Mouse (Mus musculus): ENCODE measurements around the gene Coq10a. TPM values are rescaled to one million over a fixed set of nuclear protein-coding genes. Genes with fewer than 3 reads are reported as not detected.
A peak's percentile ranks its signal among the peaks of the same experiment; 100 is the strongest.

The Coq10a gene
- polyA plus RNA-seq, 1 experiment: 18.7 TPM

GRCm38 (mm10) chr10:128411211-128412054 is 42.6 kb upstream of the Coq10a start, which contains the start of the genes Nabp2 and Rnf41:
Gene Nabp2 (minus strand): TSS chr10:128411492.
Gene Rnf41 (plus strand): TSS chr10:128411657.
- Histone ChIP-seq H3K4me3 (ENCODE audit: low read depth, low read length) (peak within 1 kb of the TSS; percentile 73), H3K4me1 (ENCODE audit: control insufficient read depth, insufficient read depth, low read length) (peaks cover 1% of the 10 kb centered on the region), H3K36me3 (ENCODE audit: control insufficient read depth, insufficient read depth, low read length, poor library complexity, severe bottlenecking) (peaks cover 11% of the 10 kb centered on the region), H3K27me3 (ENCODE audit: control insufficient read depth, insufficient read depth, low read length, poor library complexity, severe bottlenecking) (no peaks in the 10 kb centered on the region), H3K9ac (ENCODE audit: low read depth, poor library complexity, severe bottlenecking) (peak within 1 kb of the TSS; percentile 77), H3K9me3 (replicated peaks; ENCODE audit: control insufficient read depth, insufficient read depth, low read length, poor library complexity, severe bottlenecking) (no peaks in the 10 kb centered on the region), H3K27ac (ENCODE audit: insufficient read depth, low read length) (peak within 1 kb of the TSS; percentile 57)
- peak; percentile 68 for TF ChIP-seq POLR2A (IDR thresholded peaks at IDR 0.05; ENCODE audit: insufficient read depth, low read length)
- no peak for TF ChIP-seq EP300 (IDR thresholded peaks at IDR 0.05; ENCODE audit: insufficient read depth, low read depth, low read length)
- TF ChIP-seq CTCF (IDR thresholded peaks at IDR 0.05; ENCODE audit: low read depth, low read length): no peak

GRCm38 (mm10) chr10:128410560-128410845 is 41.7 kb upstream of the Coq10a start:
- Histone ChIP-seq H3K36me3 (ENCODE audit: control insufficient read depth, insufficient read depth, low read length, poor library complexity, severe bottlenecking) (peaks cover 7% of the 10 kb centered on the region; the same call in 1 of the 2 replicates), H3K4me1 (ENCODE audit: control insufficient read depth, insufficient read depth, low read length) (peaks cover 1% of the 10 kb centered on the region), H3K9me3 (replicated peaks; ENCODE audit: control insufficient read depth, insufficient read depth, low read length, poor library complexity, severe bottlenecking) (no peaks in the 10 kb centered on the region), H3K27ac (ENCODE audit: insufficient read depth, low read length) (peak overlapping the region; percentile 57), H3K9ac (ENCODE audit: low read depth, poor library complexity, severe bottlenecking) (peak overlapping the region; percentile 71), H3K27me3 (ENCODE audit: control insufficient read depth, insufficient read depth, low read length, poor library complexity, severe bottlenecking) (no peaks in the 10 kb centered on the region), H3K4me3 (ENCODE audit: low read depth, low read length) (peak overlapping the region; percentile 50)
- TF ChIP-seq EP300 (IDR thresholded peaks at IDR 0.05; ENCODE audit: insufficient read depth, low read depth, low read length): no peak
- TF ChIP-seq CTCF (IDR thresholded peaks at IDR 0.05; ENCODE audit: low read depth, low read length): no peak
- TF ChIP-seq POLR2A (IDR thresholded peaks at IDR 0.05; ENCODE audit: insufficient read depth, low read length): no peak

GRCm38 (mm10) chr10:128409692-128410559 is 41.1 kb upstream of the Coq10a start:
- peak overlapping the region; percentile 57 for H3K27ac ChIP-seq (ENCODE audit: insufficient read depth, low read length)
- peak overlapping the region; percentile 89 for H3K4me3 ChIP-seq (ENCODE audit: low read depth, low read length)
- H3K4me1 ChIP-seq (ENCODE audit: control insufficient read depth, insufficient read depth, low read length): peaks cover 1% of the 10 kb centered on the region
- H3K9ac ChIP-seq (ENCODE audit: low read depth, poor library complexity, severe bottlenecking): peak overlapping the region; percentile 79
- no peak for TF ChIP-seq POLR2A (IDR thresholded peaks at IDR 0.05; ENCODE audit: insufficient read depth, low read length)
- TF ChIP-seq CTCF (IDR thresholded peaks at IDR 0.05; ENCODE audit: low read depth, low read length): peak; percentile 65
- 0 out of 2 replicates have a peak, but pooled peaks have one; percentile 52 for TF ChIP-seq EP300 (IDR thresholded peaks at IDR 0.05; ENCODE audit: insufficient read depth, low read depth, low read length)
- 0 out of 2 replicates have a peak, but pooled peaks cover 4% of the 10 kb centered on the region for H3K36me3 ChIP-seq (ENCODE audit: control insufficient read depth, insufficient read depth, low read length, poor library complexity, severe bottlenecking)
- no peaks in the 10 kb centered on the region for H3K27me3 ChIP-seq (ENCODE audit: control insufficient read depth, insufficient read depth, low read length, poor library complexity, severe bottlenecking)
- no peaks in the 10 kb centered on the region for H3K9me3 ChIP-seq (replicated peaks; ENCODE audit: control insufficient read depth, insufficient read depth, low read length, poor library complexity, severe bottlenecking)

GRCm38 (mm10) chr10:128408591-128409535 is 40.1 kb upstream of the Coq10a start:
- Histone ChIP-seq H3K4me3 (ENCODE audit: low read depth, low read length) (peak overlapping the region; percentile 89), H3K27me3 (ENCODE audit: control insufficient read depth, insufficient read depth, low read length, poor library complexity, severe bottlenecking) (no peaks in the 10 kb centered on the region), H3K9me3 (replicated peaks; ENCODE audit: control insufficient read depth, insufficient read depth, low read length, poor library complexity, severe bottlenecking) (no peaks in the 10 kb centered on the region), H3K4me1 (ENCODE audit: control insufficient read depth, insufficient read depth, low read length) (peaks cover 1% of the 10 kb centered on the region), H3K36me3 (ENCODE audit: control insufficient read depth, insufficient read depth, low read length, poor library complexity, severe bottlenecking) (0 out of 2 replicates have a peak, but pooled peaks cover 2% of the 10 kb centered on the region), H3K9ac (ENCODE audit: low read depth, poor library complexity, severe bottlenecking) (peak overlapping the region; percentile 79), H3K27ac (ENCODE audit: insufficient read depth, low read length) (no peak overlapping the region)
- TF ChIP-seq POLR2A (IDR thresholded peaks at IDR 0.05; ENCODE audit: insufficient read depth, low read length) (no peak), CTCF (IDR thresholded peaks at IDR 0.05; ENCODE audit: low read depth, low read length) (no peak), EP300 (IDR thresholded peaks at IDR 0.05; ENCODE audit: insufficient read depth, low read depth, low read length) (no peak)

- no peak overlapping the region for H3K27ac ChIP-seq (ENCODE audit: insufficient read depth, low read length)
- H3K9me3 ChIP-seq (replicated peaks; ENCODE audit: control insufficient read depth, insufficient read depth, low read length, poor library complexity, severe bottlenecking): no peaks in the 10 kb centered on the region
- H3K4me3 ChIP-seq (ENCODE audit: low read depth, low read length): no peak overlapping the region
- no peaks in the 10 kb centered on the region for H3K27me3 ChIP-seq (ENCODE audit: control insufficient read depth, insufficient read depth, low read length, poor library complexity, severe bottlenecking)
- H3K36me3 ChIP-seq (ENCODE audit: control insufficient read depth, insufficient read depth, low read length, poor library complexity, severe bottlenecking): 0 out of 2 replicates have a peak, but pooled peaks cover 2% of the 10 kb centered on the region
- TF ChIP-seq EP300 (IDR thresholded peaks at IDR 0.05; ENCODE audit: insufficient read depth, low read depth, low read length) (no peak), CTCF (IDR thresholded peaks at IDR 0.05; ENCODE audit: low read depth, low read length) (no peak), POLR2A (IDR thresholded peaks at IDR 0.05; ENCODE audit: insufficient read depth, low read length) (no peak)
- H3K4me1 ChIP-seq (ENCODE audit: control insufficient read depth, insufficient read depth, low read length): peaks cover 1% of the 10 kb centered on the region
- H3K9ac ChIP-seq (ENCODE audit: low read depth, poor library complexity, severe bottlenecking): no peak overlapping the region
These were observed 35.1 kb upstream of the Coq10a start for GRCm38 (mm10) chr10:128403931-128404330.
